Mouse (Mus musculus) ES-E14 (cell line): ENCODE data around the gene Crabp2.

Source experiments
- CHD2 ChIP-seq: IDR thresholded peaks from 2 replicates; pipeline ENCODE4 v1.6.1; 2014; ENCODE audit warnings: mild to moderate bottlenecking, low read depth, low read length, inconsistent platforms
- HCFC1 ChIP-seq: IDR thresholded peaks from 2 replicates; pipeline ENCODE4 v1.6.1; 2012; ENCODE audit warnings: low read length, inconsistent platforms, borderline replicate concordance; ENCODE audit not compliant: insufficient read depth
- MAFK ChIP-seq: IDR thresholded peaks from 2 replicates; pipeline ENCODE4 v1.6.1; 2014; ENCODE audit warnings: mild to moderate bottlenecking, low read depth, low read length, inconsistent platforms; ENCODE audit not compliant: insufficient read depth
- ZC3H11A ChIP-seq: IDR thresholded peaks from 2 replicates; pipeline ENCODE4 v1.6.1; 2012; ENCODE audit warnings: low read depth, mild to moderate bottlenecking, inconsistent platforms, low read length, borderline replicate concordance
- ZNF384 ChIP-seq: IDR thresholded peaks from 2 replicates; pipeline ENCODE4 v1.6.1; 2012; ENCODE audit warnings: low read depth, low read length, inconsistent platforms

- TF ChIP-seq ZNF384: no peak
- no peak for TF ChIP-seq ZC3H11A
- TF ChIP-seq CHD2: no peak
- no peak for TF ChIP-seq MAFK
- no peak for TF ChIP-seq HCFC1
Measured at GRCm38 (mm10) chr3:87947811-87948199, 661 bp upstream of the Crabp2 start.
